Mouse (Mus musculus) urinary bladder, adult 18-20 months (tissue): ENCODE measurements around the gene Hist1h4h.
"Not testable (repeated sequence)": the region's sequence is repeated elsewhere in the genome, so short reads cannot be mapped to it uniquely, and the experiment has no call there.

ENCODE experiments used
- DNase-seq, 2 experiments: peaks; one replicate each; pipeline ENCODE4 v3.0.0; 2022; ENCODE audit warnings: low spot score in 2 of 2, mixed read lengths in 2 of 2

Gene Hist1h4h

DNA sequence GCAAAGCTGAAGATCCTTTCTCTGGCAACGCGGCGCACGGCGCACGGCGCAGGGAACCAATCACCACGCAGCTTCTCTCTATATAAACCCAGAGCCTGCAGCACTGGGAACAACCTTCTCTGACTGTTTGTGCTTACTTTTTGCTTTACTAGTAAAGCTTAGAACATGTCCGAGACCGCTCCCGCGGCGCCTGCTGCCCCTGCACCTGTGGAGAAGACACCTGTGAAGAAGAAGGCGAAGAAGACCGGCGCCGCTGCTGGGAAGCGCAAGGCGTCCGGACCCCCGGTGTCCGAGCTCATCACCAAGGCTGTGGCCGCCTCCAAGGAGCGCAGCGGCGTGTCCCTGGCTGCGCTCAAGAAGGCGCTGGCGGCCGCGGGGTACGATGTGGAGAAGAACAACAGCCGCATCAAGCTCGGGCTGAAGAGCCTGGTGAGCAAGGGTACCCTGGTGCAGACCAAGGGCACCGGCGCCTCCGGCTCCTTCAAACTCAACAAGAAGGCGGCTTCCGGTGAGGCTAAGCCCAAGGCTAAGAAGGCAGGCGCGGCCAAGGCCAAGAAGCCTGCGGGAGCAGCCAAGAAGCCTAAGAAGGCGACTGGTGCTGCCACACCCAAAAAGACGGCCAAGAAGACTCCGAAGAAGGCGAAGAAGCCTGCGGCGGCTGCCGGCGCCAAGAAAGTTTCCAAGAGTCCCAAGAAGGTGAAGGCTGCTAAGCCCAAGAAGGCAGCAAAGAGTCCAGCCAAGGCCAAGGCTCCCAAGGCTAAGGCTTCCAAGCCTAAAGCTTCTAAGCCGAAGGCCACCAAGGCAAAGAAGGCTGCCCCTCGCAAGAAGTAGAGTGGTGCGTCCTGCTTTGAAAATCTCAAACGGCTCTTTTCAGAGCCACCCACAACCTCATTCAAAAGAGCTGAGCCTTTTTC is 24.3 kb downstream of the Hist1h4h start:
- DNase-seq: peak; percentile 59 to 68

DNA sequence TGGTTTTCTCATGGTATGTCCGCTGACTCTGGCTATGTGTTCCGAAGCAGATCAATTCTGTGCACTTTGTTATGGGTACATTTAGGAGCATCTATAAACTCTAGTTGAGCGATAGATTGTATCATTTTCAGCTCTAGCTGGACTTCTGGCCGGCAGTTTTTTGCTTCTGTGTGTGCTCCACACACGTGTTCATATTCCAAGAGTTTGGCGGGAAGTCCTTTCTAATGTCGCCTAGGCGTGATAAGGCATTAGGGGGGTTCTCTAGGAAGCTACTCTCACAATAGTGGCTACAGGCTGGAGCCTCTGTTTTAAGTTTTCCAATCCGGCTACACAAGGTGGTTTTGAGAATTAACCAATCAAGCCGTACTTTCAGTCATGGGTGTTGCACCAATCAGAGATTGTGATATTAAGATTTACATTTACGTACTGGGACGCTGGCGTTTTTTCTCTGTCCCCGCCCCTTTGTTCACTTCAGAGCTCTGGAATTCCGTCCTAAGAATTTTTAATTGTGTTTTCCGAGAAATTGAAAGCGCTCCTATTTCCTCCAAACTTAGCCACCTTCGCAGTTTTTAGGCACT is 25.1 kb downstream of the Hist1h4h start:
- DNase-seq: peak; percentile 47 to 53

DNA sequence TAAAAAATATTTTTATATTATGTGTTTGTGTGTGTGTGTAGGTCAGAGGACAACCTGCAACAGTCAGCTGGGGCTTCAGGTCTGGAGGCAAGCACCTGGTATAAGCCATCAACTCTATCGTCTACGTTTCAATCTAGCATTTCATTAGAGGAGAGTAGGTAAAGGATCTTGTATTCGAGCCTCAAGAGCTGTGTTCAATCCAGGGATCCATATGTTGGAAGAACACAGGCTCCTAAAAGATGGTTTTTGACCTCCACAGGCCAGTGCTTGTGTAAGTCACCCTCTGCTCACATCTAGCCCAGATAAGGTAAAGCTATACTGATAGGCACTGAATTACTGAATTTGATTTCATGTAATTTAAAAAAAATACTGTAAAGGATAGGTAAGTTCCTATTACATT is 26.1 kb downstream of the Hist1h4h start:
- DNase-seq: no peak

DNA sequence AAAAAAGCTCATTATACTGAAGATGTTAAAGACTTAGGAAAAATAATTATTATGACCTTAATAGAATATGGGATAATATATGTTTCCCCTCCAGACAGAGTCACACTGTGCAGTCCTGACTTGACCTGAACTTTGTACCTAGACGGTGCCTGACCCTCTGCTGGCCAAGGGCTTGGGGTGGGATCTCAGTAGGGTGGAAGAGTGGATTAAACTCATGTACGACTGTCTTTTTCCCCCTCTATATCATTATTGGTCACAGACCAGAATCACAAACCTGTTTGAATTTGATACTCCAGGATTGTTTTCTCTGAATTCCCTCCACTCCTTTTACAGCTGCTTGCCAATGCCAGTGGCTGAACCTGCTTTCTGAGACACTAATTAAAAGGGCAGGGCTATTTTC is 29.8 kb downstream of the Hist1h4h start:
- not testable (repeated sequence) for DNase-seq

DNA sequence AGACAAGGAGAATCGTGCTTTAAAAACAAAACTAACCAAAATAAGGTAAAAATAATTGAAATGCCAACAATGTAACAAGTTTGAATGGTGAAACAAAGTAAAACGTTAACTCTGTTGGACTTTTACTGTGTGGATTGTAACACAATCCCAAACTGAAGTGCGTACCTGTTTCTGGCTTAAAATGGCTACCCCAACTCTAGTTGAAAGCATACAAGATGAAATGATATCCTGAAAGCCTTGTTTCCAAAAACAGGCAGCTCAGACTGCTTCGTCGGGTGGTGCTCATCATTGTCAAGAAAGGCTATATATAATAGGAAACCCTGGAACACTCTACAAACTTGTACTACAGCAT is 30.7 kb downstream of the Hist1h4h start:
- DNase-seq: not testable (repeated sequence)

DNA sequence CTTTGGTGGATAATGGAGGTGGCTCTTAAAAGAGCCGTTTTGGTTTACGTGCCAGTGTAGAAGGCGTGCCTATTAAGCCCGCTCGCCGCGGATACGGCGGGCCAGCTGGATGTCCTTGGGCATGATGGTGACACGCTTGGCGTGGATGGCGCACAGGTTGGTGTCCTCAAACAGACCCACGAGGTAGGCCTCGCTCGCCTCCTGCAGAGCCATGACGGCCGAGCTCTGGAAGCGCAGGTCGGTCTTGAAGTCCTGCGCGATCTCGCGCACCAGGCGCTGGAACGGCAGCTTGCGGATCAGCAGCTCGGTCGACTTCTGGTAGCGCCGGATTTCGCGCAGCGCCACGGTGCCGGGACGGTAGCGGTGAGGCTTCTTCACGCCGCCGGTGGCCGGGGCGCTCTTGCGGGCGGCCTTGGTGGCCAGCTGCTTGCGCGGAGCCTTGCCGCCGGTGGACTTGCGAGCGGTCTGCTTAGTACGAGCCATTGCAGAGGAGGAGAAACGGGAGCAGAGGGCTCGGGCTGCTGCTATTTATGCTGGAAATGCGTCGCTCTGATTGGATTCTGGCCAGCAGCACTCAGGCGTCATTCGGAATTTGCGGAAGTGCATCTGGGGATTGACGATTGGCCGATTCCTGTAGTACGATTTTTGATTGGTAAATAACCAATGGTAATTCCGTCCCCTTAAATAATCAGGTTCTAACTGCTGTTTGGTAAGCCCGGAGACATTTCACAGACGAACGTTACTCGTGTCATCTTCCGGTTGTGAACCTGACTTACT is 31.2 kb downstream of the Hist1h4h start, which contains the start of gene Hist1h3e:
Gene Hist1h3e (minus strand): TSS at position 487 of the 777 bp plus-strand sequence.
- peak; percentile 87 to 92 for DNase-seq

DNA sequence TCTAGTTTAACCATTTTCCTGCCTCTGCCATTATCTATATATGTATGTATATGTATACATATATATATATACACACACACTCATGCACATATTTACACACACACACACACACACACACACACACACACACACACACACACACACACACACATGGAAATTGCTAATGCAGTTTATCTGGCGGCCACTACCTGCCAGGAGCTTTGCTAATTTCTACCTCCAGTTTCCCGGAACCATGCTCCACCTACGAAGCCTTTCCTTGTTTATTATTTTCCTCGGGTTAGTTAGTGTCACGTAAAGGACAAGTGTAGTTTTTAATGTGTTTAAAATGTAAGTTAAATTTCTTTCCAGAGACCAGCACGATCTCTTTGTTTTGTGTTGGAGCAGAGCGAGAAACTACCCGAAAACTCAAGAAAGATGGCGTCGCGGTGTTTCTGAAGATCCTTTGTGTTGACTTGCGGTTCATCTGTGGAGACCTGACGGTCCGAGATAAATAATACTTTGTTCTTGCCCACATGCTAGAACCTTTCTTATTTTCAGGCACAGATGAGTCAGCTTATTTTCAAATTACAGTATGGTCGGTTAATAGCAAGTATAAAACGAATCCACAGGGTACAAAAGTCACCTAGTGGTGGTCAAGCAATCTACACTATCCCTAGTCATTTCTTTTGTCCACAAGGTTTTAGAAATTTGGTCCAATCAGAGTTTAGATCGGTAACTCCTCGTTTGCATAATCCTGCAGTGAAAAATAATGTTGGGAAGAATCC is 32.0 kb downstream of the Hist1h4h start:
- DNase-seq: no peak

DNA sequence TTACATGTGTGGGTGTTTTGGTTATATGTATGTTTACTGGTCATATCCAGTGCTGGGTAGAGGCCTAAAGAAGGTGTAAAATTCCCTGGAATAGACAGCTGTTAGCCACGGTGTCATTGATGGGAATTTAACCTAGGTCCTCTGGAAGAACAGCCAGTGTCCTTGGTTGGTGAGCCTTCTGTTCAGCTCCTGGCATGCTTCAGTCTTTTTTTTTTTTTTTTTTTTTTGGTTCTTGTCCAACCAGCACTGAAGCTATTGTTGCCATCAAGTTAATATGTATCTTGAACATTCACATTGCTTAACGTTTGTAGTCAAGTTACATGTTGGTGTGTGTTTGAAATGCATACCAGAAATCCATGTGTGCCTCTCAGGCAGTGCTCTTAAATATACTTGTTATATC is 33.6 kb downstream of the Hist1h4h start:
- no peak for DNase-seq

DNA sequence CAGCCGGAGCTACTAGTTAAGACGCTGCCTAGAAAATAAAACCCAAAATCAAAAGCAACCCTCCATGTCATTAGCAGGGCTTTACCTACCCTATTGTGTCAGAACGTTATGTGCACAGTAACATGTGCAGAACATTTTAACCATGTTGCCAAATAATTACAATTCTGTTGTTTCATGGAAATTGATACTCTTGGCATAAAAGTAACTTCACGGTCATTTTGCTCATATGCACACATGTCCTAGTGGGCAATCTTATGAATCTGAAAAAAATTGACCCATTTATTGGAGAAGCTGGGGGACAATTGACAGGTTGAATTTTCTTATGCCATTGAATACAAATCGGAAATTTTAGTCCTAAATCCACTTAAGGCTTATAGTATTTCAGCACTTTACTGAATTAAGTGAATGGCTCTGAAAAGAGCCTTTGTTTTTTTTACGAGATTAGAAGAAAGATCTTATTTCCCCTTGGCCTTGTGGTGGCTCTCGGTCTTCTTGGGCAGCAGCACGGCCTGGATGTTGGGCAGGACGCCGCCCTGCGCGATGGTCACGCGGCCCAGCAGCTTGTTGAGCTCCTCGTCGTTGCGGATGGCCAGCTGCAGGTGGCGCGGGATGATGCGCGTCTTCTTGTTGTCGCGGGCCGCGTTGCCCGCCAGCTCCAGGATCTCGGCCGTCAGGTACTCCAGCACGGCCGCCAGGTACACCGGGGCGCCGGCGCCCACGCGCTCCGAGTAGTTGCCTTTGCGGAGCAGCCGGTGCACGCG is 39.6 kb downstream of the Hist1h4h start:
- not testable (repeated sequence) for DNase-seq

DNA sequence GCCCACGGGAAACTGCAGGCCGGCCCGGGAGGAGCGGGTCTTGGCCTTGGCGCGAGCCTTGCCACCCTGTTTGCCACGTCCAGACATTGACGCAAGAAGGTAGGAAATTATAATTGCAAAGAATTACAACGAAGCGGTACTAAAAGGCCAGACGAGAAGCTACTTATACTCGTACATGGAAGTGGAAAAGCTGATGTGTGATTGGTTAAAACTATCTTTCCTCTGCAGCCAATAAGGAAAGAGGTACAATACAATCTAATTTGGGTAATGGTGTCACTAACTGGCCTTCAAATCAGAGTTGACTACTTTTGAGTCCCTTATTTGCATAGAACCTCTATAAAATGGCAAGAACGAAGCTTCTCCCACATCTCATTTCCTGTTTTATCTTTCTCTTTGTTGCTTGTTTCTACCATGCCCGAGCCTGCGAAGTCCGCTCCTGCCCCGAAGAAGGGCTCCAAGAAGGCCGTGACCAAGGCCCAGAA is 40.2 kb downstream of the Hist1h4h start, which contains the start of the genes Hist1h2ae and Hist1h2bg:
Gene Hist1h2ae (minus strand): TSS at position 199 of the 482 bp plus-strand sequence.
Gene Hist1h2bg (plus strand): TSS at position 375 of the 482 bp plus-strand sequence.
- DNase-seq: peak; percentile 56 to 73

DNA sequence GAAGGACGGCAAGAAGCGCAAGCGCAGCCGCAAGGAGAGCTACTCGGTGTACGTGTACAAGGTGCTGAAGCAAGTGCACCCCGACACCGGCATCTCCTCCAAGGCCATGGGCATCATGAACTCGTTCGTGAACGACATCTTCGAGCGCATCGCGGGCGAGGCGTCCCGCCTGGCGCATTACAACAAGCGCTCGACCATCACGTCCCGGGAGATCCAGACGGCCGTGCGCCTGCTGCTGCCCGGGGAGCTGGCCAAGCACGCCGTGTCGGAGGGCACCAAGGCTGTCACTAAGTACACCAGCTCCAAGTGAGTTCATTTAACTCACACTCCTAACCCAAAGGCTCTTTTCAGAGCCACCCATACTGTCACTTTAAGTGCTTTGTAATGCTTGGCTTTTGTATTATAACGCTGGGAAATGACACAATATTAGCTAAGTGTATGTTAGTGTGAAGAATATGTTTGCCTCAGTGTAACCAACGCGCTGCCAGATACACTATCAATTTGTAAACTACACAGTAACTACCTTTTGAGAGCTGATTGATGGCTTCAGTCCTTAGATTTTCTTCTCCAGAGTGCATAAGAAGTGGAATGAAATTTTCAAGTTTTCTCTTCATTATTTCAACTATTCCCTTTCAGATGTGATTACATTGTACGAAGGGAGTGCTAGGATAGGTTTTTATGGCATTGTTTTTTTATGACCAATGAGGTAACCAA is 40.8 kb downstream of the Hist1h4h start:
- DNase-seq: not testable (repeated sequence)

DNA sequence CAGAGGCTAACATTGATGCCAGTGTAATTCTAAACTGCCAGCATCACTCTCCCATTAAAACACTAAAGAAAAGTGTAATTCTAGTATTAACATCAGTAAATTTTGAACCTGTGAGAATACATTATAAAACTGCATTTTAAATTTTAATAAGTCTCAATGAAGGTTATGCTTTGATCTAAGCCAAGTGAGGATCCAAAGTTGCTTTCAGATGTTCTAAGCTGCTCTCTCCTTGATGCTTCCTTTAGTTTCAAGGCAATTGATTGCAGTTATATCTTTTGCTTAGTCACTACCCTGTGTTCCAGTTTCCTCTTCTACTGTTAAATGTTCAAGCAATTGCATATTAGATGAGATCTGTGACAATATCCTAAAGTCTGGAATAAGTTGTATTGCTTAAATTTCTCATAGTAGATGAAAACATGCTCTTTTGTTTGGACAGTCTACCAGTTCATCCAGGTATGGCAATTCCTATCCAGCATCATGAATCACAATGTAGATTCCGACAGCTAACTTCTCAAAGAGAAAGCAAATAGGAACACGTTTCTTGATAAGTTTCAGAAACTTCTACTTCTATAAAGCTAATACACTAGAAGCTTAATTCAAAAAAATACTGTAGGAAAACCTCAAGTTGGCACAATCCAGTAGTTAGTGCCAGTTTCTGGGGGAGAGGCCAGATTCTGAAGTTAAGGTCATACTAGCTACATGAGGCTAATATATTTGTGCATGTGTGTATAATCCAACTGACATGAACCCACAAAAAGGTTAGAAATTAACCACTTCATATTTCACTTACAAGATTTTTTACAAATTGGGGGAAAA is 41.6 kb downstream of the Hist1h4h start:
- DNase-seq: no peak

DNA sequence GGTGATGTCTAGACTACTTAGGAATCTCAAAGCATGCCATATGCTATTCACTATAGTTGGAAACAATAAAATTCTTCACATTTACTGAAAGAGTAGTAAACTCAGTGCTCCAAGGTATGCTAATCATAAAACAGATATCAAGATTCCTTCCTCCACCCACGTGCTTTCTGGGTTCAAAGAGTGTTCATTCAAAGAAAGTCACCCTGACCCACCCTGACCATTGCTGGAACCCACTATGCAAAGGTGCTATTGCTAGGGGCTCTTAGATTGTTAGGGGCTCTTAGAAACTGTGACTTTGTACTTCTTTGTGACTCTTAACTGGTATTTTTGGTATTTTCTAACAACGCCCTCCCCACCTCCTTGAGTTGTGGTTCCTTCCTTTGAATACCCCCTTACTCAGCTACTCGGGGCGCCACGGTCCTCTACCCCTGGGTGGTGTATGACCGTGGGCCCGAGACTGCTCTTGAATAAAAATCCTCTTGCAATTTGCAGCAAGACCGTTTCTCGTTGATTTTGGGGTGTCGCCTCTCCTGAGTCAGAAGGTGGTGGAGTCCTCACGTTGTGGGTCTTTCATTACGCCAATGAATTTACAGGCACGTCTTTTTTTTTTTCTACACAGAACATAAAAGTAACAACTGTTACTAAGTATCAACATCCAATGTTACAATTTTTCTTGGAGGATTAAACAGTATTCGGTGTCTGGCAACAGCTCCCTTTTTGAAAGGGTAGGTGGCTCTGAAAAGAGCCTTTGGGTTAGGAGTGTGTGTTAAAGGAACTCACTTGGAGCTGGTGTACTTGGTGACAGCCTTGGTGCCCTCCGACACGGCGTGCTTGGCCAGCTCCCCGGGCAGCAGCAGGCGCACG is 42.4 kb downstream of the Hist1h4h start:
- not testable (repeated sequence) for DNase-seq

DNA sequence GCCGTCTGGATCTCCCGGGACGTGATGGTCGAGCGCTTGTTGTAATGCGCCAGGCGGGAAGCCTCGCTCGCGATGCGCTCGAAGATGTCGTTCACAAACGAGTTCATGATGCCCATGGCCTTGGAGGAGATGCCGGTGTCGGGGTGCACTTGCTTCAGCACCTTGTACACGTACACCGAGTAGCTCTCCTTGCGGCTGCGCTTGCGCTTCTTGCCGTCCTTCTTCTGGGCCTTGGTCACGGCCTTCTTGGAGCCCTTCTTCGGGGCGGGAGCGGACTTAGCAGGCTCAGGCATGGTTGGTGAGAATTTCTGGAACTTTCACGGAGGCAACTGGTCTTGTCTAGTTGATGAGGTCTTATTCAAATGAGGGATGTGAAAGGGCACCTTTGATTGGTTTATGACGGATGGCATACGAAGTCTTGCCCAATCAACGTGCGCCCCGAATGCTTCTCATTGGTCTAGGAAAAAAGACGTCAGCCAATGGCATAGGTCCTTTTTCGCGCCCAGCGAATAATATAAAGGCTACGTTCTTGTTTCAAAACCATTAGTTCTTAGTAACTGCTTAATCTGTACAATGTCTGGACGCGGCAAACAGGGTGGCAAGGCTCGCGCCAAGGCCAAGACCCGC is 43.2 kb downstream of the Hist1h4h start, which contains the start of the genes Hist1h2bf and Hist1h2ad:
Gene Hist1h2bf (minus strand): TSS at position 299 of the 627 bp plus-strand sequence.
Gene Hist1h2ad (plus strand): TSS at position 484 of the 627 bp plus-strand sequence.
- DNase-seq: peak; percentile 44 to 81

DNA sequence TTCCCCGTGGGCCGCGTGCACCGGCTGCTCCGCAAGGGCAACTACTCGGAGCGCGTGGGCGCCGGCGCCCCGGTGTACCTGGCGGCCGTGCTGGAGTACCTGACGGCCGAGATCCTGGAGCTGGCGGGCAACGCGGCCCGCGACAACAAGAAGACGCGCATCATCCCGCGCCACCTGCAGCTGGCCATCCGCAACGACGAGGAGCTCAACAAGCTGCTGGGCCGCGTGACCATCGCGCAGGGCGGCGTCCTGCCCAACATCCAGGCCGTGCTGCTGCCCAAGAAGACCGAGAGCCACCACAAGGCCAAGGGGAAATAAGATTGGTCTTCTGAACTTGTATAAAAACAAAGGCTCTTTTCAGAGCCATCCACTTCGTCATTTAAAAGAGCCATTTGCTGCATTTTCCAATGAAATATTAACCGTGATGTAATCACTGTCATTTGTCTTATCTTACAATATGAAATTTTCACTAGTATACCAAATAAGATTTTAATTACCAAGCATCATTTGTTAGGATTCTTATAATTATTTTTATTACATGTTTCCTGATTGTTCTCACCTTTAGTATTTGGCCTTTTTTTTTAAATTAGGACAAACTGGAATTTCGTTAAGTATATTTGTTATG is 43.8 kb downstream of the Hist1h4h start:
- not testable (repeated sequence) for DNase-seq

DNA sequence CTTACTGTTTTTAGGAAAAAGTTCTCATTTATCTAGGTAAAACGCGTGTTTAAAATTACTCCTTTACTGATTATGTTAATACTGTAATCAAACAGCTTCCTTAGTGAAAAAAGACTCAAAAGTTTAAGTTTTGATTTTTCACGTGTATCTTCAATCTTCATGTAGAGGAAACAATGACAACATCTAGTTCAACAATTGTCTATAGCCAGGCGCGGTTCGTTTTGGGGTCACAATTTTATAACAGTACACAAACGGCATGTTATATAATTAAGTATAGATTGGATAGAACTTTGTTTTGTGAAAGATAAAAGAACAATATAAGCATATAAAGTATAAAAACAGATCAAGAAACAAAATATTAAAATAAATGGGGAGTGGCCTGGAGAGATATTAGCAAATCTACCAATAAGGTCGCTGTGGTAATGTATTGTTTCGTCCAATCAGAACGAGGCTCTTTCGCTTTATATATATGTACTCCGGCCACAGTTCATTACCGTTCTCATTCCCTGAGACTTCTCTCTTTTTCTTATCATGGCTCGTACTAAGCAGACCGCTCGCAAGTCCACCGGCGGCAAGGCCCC is 44.5 kb downstream of the Hist1h4h start, which contains the start of gene Hist1h3d:
Gene Hist1h3d (plus strand): TSS at position 493 of the 581 bp plus-strand sequence.
- peak in 1 of 2 experiments; percentile 25 for DNase-seq
